Mouse (Mus musculus) heart, adult 2 months (tissue): ENCODE data around the gene Fbxo9. TPM values are rescaled to one million over a fixed set of nuclear protein-coding genes. Genes with fewer than 3 reads are reported as not detected.

Source experiments
- DNase-seq, 2 experiments: peaks; one replicate each; pipeline ENCODE4 v3.0.0; 2021
- H3K27ac ChIP-seq: fragments of 200-600 bp; 2 replicates; pipeline ENCODE4 v1.8.1; 2022
- H3K27me3 ChIP-seq: fragments of 200-500 bp; 2 replicates; pipeline ENCODE4 v1.6.1; 2012; ENCODE audit warnings: mild to moderate bottlenecking, low read length, inconsistent platforms, mixed read lengths; ENCODE audit not compliant: control insufficient read depth, insufficient read depth
- H3K36me3 ChIP-seq: fragments of 200-500 bp; 2 replicates; pipeline ENCODE4 v1.6.1; 2012; ENCODE audit warnings: low read length, inconsistent platforms; ENCODE audit not compliant: control insufficient read depth, insufficient read depth
- H3K4me1 ChIP-seq: fragments of 200-500 bp; 2 replicates; pipeline ENCODE4 v1.6.1; 2011; ENCODE audit warnings: low read length; ENCODE audit not compliant: control insufficient read depth, insufficient read depth
- H3K4me3 ChIP-seq: fragments of 200-600 bp; 2 replicates; pipeline ENCODE4 v1.8.1; 2022
- H3K79me2 ChIP-seq: fragments of 200-500 bp; replicated peaks from 2 replicates; pipeline ENCODE4 v1.6.1; 2012; ENCODE audit warnings: mild to moderate bottlenecking, inconsistent platforms, low read length, moderate library complexity, mixed read lengths; ENCODE audit not compliant: control insufficient read depth, insufficient read depth
- H3K9ac ChIP-seq: fragments of 200-500 bp; 2 replicates; pipeline ENCODE4 v1.6.1; 2012; ENCODE audit warnings: low read depth, mild to moderate bottlenecking, control low read depth, inconsistent platforms, low read length, mixed read lengths
- CTCF ChIP-seq: fragments of 200-600 bp; IDR thresholded peaks from 2 replicates; pipeline ENCODE4 v1.8.1; 2022; ENCODE audit warnings: antibody characterized with exemption, mild to moderate bottlenecking, moderate library complexity
- EP300 ChIP-seq: fragments of 200-500 bp; IDR thresholded peaks from 2 replicates; pipeline ENCODE4 v1.6.1; 2011; ENCODE audit warnings: low read depth, low read length, control low read depth; ENCODE audit not compliant: insufficient read depth
- POLR2A ChIP-seq: fragments of 200-500 bp; IDR thresholded peaks from 2 replicates; pipeline ENCODE4 v1.6.1; 2011; ENCODE audit warnings: mild to moderate bottlenecking, low read depth, low read length, control low read depth; ENCODE audit not compliant: insufficient read depth
- WGBS: fragments of 180-500 bp; shearing (Covaris S2); methylation state at CpG from one replicate; pipeline ENCODE4 v1.1.7; 2018; 5-methylcytosine and 5-hydroxymethylcytosine counted together
- intact Hi-C: fragments of 180-260 bp; cut with DNase I; formaldehyde crosslinking; loops from one replicate; pipeline ENCODE4 v1.15.1; 2025
- polyA plus RNA-seq: library from polyadenylated mRNA; depleted of rRNA; stranded (reverse); fragments of >200 nt; gene quantifications from 2 replicates; pipeline ENCODE4 v1.2.3, GENCODE M21; 2012
- total RNA-seq, 2 experiments: library from RNA; stranded (reverse); gene quantifications; 2 replicates each; pipeline ENCODE4 v1.2.3; 2021

The Fbxo9 gene
- total and polyA plus RNA-seq, 3 experiments: 34.4 to 69.5 (median 40.6) TPM

DNA sequence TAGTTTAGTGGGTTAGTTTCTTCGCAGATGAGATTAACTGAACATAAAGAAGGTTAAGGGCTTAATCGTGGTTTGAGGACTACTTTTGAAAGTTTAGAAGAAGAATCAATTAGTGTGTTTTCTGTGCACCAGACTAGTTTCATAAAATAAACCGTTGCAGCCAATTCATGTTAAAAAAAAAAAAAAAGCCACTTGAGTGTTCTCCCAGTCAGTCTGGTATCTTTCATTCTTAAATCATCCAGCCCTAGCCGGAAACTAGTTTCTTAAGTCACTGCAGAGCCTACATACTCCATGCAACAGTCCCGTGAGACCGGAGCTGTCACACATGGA lies 1.3 kb downstream of the Fbxo9 start:
- intact Hi-C loops: no loop called here
- Histone ChIP-seq H3K79me2 (peaks cover 2% of the 10 kb centered on the region; the same call in 1 of the 2 replicates), H3K27ac (peak overlapping the region; percentile 96), H3K9ac (peak overlapping the region; percentile 97), H3K27me3 (no peaks in the 10 kb centered on the region), H3K4me3 (peak overlapping the region; percentile 98), H3K36me3 (peaks cover 10% of the 10 kb centered on the region), H3K4me1 (peaks cover 8% of the 10 kb centered on the region)
- 11% methylated on average over 6 of the region's 6 CpGs for WGBS
- TF ChIP-seq CTCF (no peak), EP300 (no peak), POLR2A (no peak)
- no peak for DNase-seq

DNA sequence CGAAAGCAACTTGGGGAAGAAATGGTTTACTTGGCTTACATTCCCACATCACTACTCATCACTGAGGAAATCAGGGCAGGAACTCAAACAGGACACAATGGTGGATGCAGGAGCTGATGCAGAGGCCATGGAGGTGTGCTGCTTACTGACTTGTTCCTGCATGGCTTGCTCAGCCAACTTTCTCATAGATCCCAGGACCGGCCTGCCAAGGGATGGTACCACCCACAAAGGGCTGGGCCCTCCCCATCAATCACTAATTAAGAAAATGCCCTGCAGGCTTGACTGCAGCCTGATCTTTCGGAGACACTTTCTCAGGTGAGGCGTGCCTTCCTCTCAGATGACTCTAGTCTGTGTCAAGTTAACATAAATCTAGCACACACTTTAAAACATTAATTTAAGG lies 2.0 kb downstream of the Fbxo9 start:
- WGBS: 80% methylated on average over 4 of the region's 4 CpGs
- intact Hi-C loops: no loop called here

DNA sequence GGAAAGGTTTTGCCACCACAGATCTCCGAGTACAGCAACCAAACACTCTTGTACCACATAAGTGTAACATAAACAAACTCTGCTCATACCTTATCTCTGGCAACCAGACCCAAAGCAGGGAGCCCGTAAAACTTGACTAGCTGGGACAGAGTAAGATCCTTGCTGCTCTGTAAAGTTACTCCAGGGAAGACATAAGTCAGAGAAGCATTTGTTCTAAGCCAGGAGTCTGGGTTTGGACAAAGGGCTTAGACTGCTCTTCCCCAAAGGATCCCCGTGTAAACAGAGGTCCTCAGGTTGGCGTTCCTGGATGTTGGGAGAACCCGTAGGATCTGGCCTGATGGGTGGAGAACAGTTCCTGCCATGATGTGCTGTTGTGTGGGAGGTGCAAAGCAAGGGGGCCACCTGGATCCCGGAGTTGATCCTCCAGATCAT lies 3.3 kb downstream of the Fbxo9 start:
- DNase-seq: no peak
- H3K4me3 ChIP-seq: no peak overlapping the region
- H3K4me1 ChIP-seq: peaks cover 8% of the 10 kb centered on the region
- intact Hi-C loops: no loop called here
- 52% methylated on average over 6 of the region's 6 CpGs for WGBS
- H3K9ac ChIP-seq: no peak overlapping the region
- H3K27ac ChIP-seq: no peak overlapping the region
- H3K36me3 ChIP-seq: peaks cover 15% of the 10 kb centered on the region
- H3K79me2 ChIP-seq: peaks cover 2% of the 10 kb centered on the region; the same call in 1 of the 2 replicates
- no peaks in the 10 kb centered on the region for H3K27me3 ChIP-seq
- TF ChIP-seq POLR2A: no peak
- TF ChIP-seq EP300: no peak
- TF ChIP-seq CTCF: no peak

More for the DNA sequence above, 2.0 kb downstream of the Fbxo9 start:
- peak overlapping the region; percentile 98; the same call in 1 of the 2 replicates for H3K4me3 ChIP-seq
- H3K4me1 ChIP-seq: peaks cover 8% of the 10 kb centered on the region
- no peak for TF ChIP-seq POLR2A
- H3K9ac ChIP-seq: no peak overlapping the region
- H3K27me3 ChIP-seq: no peaks in the 10 kb centered on the region
- peaks cover 10% of the 10 kb centered on the region for H3K36me3 ChIP-seq
- no peak overlapping the region; the same call in 1 of the 2 replicates for H3K27ac ChIP-seq
- no peak for DNase-seq
- peaks cover 2% of the 10 kb centered on the region; the same call in 1 of the 2 replicates for H3K79me2 ChIP-seq

DNA sequence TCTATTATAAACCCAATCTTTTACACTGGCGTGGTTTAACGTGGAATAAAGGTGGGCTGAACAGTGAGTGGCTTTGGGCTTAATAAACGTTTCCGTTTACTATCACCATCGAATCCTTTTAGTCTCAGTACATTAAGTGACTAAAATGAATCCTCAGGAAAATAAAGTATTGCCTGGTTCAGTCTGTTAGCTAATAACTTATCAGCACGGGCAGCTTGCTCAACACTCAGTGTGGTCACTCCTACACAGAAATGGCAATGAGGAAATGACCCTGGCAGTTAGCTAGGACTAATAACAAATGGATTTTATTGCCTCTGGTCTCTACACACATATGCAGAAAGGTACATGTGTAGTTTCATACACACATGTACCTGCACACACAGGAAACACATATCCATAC lies 3.9 kb downstream of the Fbxo9 start:
- H3K4me1 ChIP-seq: peaks cover 8% of the 10 kb centered on the region
- H3K4me3 ChIP-seq: no peak overlapping the region
- peaks cover 2% of the 10 kb centered on the region; the same call in 1 of the 2 replicates for H3K79me2 ChIP-seq
- intact Hi-C loops: no loop called here
- TF ChIP-seq POLR2A (no peak), EP300 (no peak), CTCF (no peak)
- DNase-seq: no peak
- 67% methylated on average over 6 of the region's 6 CpGs for WGBS
- no peak overlapping the region for H3K27ac ChIP-seq
- H3K9ac ChIP-seq: no peak overlapping the region
- H3K27me3 ChIP-seq: no peaks in the 10 kb centered on the region
- peaks cover 17% of the 10 kb centered on the region for H3K36me3 ChIP-seq

DNA sequence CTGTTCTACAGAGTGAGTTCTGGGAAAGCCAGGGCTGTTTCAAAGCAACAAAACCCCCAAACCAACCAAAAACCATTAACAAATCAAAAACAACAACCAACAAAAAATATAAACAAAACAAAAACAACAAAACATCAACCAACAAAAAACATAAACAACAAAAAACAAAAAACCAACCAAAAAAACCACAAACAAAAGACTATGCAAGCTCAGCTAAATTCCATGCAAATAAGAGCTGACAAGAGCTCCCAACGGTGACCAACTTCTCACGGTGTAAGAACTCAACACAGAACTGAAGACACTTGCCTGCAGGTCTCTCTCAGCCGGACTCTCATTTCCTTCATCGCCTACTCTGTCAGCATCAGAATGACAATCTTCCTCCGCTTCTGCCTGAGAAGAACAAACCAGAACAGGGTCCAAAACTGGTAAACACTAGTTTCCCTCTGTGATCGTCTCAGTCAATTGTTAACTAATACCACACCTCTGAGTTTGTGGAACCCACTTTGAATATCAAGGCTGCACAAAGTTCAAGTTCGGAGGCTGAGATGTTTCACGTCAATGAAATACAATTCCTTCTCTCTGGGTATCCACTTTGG lies 4.8 kb downstream of the Fbxo9 start:
- H3K36me3 ChIP-seq: peaks cover 17% of the 10 kb centered on the region
- no peak overlapping the region for H3K27ac ChIP-seq
- DNase-seq: no peak
- H3K79me2 ChIP-seq: peaks cover 2% of the 10 kb centered on the region; the same call in 1 of the 2 replicates
- WGBS: 80% methylated on average over 8 of the region's 8 CpGs
- H3K27me3 ChIP-seq: no peaks in the 10 kb centered on the region
- TF ChIP-seq POLR2A (no peak), EP300 (no peak), CTCF (no peak)
- no peak overlapping the region for H3K9ac ChIP-seq
- H3K4me3 ChIP-seq: no peak overlapping the region
- peaks cover 8% of the 10 kb centered on the region for H3K4me1 ChIP-seq
- intact Hi-C loops: no loop called here

DNA sequence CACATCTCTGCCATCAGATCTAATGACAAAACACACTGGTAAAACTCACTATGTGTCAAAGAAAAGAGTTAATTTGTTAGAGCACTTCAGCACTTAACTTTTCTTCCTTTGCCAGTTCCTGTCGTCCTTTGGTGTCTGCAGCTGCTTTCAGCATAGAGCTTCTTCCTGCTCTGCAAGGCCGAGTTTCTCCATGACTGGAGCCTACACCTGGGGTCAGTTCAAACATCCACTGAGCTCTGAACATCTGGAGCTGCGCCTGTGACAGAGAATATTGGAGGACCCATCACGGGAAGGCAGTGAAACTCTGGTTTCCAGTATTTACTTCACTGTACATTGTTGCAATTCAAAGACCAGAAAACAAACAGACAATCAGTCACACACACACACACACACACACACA lies 7.4 kb downstream of the Fbxo9 start:
- intact Hi-C loops: no loop called here
- WGBS: 46% methylated on average over 4 of the region's 4 CpGs
- Histone ChIP-seq H3K27ac (no peak overlapping the region), H3K9ac (no peak overlapping the region), H3K79me2 (peaks cover 4% of the 10 kb centered on the region; the same call in 1 of the 2 replicates), H3K27me3 (no peaks in the 10 kb centered on the region), H3K36me3 (peaks cover 23% of the 10 kb centered on the region), H3K4me3 (no peak overlapping the region), H3K4me1 (peaks cover 5% of the 10 kb centered on the region)
- no peak for DNase-seq
- TF ChIP-seq CTCF (no peak), EP300 (no peak), POLR2A (no peak)
